Mouse (Mus musculus): Measurements from ENCODE around the gene Spout1.

Spout1 gene

GRCm38 (mm10) chr2:30177700-30178675, at the start of gene Spout1:
TSS of gene Spout1 (minus strand) at chr2:30178459.
- DNase-seq (ENCODE audit: low read depth), result peak; percentile 97

- no peak for DNase-seq (ENCODE audit: low read depth)
These were observed 38.0 kb upstream of the Spout1 start for GRCm38 (mm10) chr2:30216293-30216692.

- no peak for DNase-seq (ENCODE audit: low read depth)
These were observed 37.2 kb upstream of the Spout1 start for GRCm38 (mm10) chr2:30215493-30215892.

DNA sequence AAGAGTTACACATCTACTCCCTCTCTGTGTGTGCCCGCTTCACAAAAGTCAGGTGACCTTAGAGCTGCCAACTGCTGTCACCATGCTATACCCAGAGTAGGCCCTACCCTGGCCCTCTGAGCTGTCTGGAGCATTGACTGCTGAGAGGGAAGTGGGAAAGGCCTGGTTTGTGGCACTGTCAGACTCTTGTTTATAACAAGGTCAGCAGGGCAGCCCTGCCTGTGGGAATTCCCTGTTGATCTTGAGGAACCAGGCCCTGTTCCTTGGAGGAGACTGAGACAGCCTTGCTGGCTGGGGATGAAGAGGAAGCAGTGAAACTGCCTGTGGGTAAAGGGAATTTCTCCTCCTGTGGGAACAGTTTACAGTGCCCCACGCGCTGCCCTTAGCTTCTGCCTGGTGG, 36.5 kb upstream of the Spout1 start:
- DNase-seq (ENCODE audit: low read depth), result no peak

DNA sequence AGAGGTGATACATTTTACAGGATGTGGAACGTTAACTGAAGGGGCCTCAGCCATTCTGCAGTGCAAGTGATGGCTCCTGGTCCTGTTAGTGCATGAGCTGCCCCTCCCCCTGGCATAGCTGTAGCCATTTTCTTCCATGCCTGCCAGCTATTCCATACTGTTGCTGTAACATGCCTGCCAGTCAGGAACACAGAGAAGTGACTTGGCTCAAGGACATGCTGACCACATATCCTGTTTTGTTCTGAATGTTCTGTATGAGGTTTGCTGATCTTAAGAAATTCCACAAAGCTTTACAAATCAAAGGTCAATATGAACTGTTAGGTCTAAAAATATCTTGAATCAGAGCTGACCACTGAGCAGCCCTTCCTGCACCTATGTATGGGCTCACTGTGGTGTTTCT, 34.7 kb upstream of the Spout1 start:
- DNase-seq (ENCODE audit: low read depth), result peak; percentile 55

DNA sequence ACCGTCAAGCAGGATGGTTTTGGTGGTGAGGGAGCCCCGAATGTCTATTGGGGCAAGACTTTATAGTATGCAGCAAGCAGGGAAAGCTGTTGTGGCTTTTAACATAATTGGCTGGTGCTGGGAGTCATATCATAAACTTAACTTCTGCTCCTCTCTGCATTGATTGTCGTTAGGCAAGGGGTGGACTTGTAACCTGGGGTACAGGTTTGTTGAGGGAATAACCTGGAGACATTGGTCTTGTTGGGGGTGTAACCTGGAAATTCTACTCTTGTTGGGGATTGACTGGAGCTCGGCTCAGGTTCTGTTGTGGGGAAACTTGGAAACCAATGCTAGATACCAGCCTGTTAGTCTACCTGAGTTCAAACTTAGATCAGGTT, 33.9 kb upstream of the Spout1 start:
- DNase-seq (ENCODE audit: low read depth), result no peak

DNA sequence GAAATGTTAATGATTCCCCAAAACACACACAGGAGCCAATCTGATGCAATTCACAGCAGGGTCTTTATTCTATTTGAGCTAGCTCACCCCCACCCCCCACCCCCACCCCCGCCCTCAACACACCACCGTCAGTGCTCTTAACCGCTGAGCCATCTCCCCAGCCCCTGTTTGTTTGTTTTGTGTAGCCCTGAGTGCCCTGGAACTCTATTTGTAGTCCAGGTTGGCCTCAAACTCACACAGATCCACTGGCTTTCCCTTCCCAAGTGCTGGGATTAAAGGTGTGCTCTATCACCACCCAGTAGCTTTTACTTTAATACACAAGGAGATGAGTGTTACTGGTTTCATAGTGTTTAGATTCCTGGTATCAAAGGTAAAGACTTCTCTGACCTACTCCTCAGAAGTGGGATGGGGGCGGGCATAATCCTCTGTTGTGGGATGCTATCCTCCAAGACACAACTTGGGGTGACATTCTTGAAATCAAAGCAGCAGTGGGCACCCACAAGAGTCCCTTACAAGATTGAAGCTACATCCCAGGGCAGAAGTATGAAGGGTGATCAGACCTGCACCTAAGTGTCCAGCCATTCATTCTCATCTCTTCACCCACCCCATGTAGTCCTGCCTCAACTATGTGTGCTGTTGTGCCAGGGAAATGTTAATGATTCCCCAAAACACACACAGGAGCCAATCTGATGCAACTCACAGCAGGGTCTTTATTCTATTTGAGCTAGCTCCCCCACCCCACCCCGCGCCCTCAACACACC, 33.3 kb upstream of the Spout1 start:
- DNase-seq (ENCODE audit: low read depth), result no peak

GRCm38 (mm10) chr2:30207886-30208285, 29.6 kb upstream of the Spout1 start:
- no peak for DNase-seq (ENCODE audit: low read depth)

DNA sequence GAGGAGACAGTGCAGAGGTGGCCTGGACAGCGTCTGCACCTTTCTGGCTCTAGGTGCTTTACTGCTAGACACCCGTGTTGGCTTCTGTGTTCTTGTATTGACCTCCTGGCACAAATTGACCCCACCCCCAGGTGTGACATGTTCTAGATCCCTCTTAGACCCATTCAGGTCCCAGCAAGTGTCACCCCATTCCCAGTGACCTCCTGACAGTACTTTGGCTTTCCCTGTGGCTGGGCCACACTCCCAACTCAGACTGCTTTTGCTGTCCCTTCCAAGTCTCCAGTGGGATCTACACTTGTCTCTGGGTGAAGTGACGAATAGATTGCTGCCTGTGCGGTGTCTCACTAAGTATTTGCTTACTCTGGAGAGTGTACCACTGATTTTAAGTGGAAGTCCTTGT, 29.1 kb upstream of the Spout1 start:
- DNase-seq (ENCODE audit: low read depth), result no peak

- peak; percentile 97 for DNase-seq (ENCODE audit: low read depth)
These were observed 27.5 kb upstream of the Spout1 start, which contains the start of gene Kyat1 for GRCm38 (mm10) chr2:30205629-30206357. TSS of gene Kyat1 (minus strand) at chr2:30205847.

GRCm38 (mm10) chr2:30205255-30205628, 27.0 kb upstream of the Spout1 start:
- DNase-seq (ENCODE audit: low read depth), result no peak

DNA sequence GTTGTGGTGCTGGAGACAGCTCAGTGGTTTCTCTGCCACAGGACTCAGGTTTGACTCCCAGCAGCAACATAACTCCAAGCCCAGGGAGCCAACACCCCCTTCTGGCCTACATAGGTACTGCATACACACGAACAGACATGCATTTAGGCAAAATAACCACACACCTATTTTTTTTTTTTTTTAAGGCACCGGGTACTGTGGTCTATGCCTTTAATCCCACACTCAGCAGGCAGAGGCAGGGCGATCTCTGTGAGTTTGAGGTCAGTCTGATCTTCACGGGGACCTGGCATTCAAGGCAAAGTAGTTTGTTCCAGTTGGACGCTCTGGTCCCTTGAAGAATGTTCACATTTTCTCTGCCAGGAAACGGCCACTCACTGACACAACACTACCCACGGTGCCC, 25.2 kb upstream of the Spout1 start:
- DNase-seq (ENCODE audit: low read depth), result peak; percentile 77

DNA sequence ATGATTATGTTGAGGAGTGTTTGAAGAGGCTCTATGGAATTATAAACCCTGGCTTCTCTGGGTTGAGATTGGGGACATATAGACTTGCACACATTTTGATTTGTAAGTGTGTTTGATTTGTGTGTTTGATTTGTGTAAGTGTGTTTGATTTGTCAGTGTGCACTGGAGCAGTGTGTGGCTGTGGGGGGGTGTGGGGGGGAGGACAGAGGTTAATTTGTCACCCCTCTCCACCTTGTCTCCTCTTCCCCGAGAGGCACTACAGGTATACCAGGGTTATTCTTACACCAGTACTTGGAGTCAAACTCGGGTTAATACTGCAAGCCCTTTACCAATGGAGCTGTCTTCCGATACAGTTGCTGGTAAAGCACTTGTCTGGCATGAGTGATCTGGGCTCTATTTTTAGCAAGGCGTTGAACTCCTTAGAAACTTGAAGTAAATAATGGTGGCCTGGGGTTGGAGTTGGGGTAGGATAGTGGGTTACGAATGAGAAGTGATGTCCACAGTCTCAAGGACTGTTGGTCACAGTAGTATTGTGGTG, 22.2 kb upstream of the Spout1 start:
- DNase-seq (ENCODE audit: low read depth), result no peak

GRCm38 (mm10) chr2:30199984-30200383, 21.7 kb upstream of the Spout1 start:
- DNase-seq (ENCODE audit: low read depth), result peak; percentile 80

GRCm38 (mm10) chr2:30198021-30198420, 19.8 kb upstream of the Spout1 start:
- DNase-seq (ENCODE audit: low read depth), result no peak

GRCm38 (mm10) chr2:30194656-30195055, 16.4 kb upstream of the Spout1 start:
- DNase-seq (ENCODE audit: low read depth), result no peak

DNA sequence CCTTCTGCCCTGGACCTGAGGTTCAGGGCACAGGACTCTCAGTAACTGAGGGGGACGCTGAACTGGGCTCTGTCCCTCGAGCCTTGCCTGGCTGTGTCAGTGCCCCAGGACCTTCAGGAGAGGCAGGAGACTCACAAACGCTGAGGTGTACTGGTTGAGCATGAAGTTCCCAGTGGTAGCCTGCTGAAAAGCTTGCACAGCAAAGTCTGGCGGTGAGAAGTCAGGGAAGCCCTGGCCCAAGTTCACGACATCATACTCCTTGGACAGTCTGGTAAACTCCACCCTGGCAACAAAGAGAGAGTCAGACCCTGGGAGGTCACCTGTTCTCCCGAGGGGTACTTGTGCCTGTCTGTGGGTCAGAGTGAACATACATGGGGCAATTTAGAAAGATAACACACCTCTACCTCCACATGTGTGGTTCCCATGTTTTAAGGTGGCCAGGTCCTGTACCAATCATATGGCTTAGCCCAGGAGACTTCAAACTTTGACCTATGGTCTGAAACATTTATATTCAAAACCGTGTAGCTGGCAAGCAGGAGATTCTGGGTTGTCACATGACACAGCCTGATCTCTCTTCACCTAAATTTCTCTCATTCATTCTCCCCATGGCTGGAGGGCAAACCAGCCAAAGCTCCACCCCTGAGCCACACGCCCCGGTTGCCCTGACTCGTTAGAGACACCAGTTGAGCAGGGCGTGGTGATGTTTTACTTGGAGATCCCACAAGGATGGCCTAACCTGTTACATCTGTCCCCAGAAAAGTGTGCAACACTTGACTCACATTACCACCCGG, 13.7 kb upstream of the Spout1 start:
- DNase-seq (ENCODE audit: low read depth), result no peak

DNA sequence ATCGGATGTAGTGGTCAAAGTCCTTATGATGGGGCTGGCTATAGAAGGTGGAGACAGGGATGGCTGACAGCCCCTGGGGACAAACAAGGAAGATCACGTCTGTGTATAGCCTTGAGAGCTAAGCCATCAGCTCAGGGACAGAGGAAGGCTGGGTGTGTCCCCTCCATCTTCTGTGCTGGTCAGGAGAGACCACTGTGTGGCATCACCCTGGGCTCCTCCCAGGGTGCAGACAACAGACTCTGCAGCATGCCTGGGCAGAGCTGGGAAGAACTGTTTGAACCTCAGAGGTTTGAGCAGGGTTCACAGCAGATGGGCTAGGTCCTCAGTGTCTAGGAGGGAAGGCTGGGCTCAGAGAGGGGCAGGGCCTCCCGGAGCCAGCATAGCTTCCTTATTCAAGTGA, 7.4 kb upstream of the Spout1 start:
- no peak for DNase-seq (ENCODE audit: low read depth)

GRCm38 (mm10) chr2:30185276-30185675, 7.0 kb upstream of the Spout1 start:
- no peak for DNase-seq (ENCODE audit: low read depth)

DNA sequence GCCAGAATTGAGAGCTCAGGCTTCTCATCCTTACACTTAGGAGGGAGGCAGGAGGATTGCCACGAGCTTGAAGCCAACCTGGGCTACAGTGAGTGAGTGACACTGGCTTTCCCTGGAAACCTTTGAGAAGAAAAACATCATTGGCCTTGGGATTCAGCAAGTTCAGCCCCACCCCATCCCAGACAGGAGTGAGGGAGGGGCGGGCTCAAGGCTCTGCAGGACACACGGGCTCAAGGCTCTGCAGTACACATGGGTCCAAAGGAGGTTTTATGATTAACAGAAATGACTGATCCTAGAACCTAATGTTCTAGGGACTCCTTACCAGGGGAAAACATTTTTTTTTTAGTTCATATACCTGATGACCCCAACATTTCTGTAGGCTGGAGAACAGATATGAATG, 5.5 kb upstream of the Spout1 start:
- no peak for DNase-seq (ENCODE audit: low read depth)

DNA sequence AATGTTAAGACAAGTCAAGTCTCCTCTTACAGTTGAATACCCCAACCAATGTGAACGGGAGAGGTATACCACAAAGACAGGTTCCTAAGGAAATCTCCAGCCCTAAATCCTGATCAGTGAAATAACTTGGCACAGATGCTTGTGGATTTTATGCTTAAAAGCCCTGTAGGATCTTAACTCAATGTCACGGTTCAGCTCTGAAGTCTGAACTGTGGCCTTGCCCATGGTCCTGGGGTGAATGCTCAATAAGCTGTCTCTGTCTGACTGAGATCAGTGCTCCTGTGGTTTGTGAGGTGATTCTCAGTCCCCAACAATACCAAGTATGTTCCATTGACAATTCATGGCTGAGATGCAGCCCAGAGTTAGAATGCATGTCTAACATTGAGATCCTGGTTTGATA, 4.2 kb upstream of the Spout1 start:
- no peak for DNase-seq (ENCODE audit: low read depth)

Data from 416B (cell line).